Mouse (Mus musculus): ENCODE measurements around the gene Atmin. TPM values are rescaled to one million over a fixed set of nuclear protein-coding genes. Genes with fewer than 3 reads are reported as not detected.

The Atmin gene
- polyA plus RNA-seq, 1 experiment from 2014 or later, result 13.0 TPM

DNA sequence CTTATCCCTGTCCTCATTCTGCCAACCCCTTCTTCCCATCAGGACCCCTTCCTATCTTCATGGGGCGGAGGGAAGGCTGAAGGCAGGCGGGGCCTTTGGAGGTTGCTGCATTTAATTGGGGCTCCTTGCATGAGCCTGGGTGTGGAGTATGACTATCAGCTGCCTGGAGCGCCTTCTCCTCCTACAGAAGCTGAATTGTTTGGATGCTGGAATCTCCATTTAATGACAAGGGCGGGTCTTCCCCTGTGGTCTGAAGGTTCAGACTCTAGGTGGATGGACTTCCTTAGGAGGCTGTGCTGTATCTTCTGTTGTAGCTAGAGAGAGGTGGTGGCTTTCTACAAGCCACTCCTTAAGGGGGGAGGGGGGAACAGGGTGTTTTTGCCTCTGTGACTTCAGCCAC, 8.2 kb upstream of the Atmin start:
- Histone ChIP-seq H3K27ac (no peak overlapping the region), H3K27me3 (no peaks in the 10 kb centered on the region), H3K9me3 (no peaks in the 10 kb centered on the region), H3K4me1 (no peaks in the 10 kb centered on the region), H3K9ac (no peak overlapping the region), H3K4me3 (no peak overlapping the region), H3K4me2 (no peak overlapping the region), H3K36me3 (peaks cover 73% of the 10 kb centered on the region)
- no peak for ATAC-seq (ENCODE audit: borderline replicate concordance, extremely low read depth, low FRiP score, low TSS enrichment)
- 92% methylated on average over 4 of the region's 4 CpGs for WGBS

DNA sequence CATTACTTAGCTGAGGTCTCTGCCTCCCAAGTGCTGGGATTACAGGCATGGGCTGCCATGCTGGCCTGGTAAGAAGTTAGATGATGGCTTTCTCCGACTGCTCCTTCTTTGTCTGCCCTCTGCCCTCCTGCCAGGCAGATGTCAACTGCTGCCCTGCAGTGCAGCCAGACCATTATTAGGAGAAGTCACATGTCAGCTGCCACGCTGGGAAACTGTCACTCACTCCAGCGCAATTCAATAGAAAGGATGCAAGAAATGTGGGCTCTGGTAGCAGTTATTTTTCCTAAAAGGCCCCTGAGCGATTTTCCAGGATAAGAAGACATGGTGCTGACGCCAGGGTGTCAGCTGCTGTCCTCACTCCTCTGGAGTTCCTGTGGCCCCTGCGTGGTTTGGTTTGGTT, 7.7 kb upstream of the Atmin start:
- no peaks in the 10 kb centered on the region for H3K9me3 ChIP-seq
- no peak overlapping the region for H3K27ac ChIP-seq
- WGBS, result 80% methylated on average over 6 of the region's 6 CpGs
- no peak overlapping the region for H3K4me3 ChIP-seq
- no peak overlapping the region for H3K4me2 ChIP-seq
- no peak for ATAC-seq (ENCODE audit: borderline replicate concordance, extremely low read depth, low FRiP score, low TSS enrichment)
- H3K4me1 ChIP-seq, result no peaks in the 10 kb centered on the region
- H3K36me3 ChIP-seq, result peaks cover 72% of the 10 kb centered on the region
- H3K9ac ChIP-seq, result no peak overlapping the region
- no peaks in the 10 kb centered on the region for H3K27me3 ChIP-seq

DNA sequence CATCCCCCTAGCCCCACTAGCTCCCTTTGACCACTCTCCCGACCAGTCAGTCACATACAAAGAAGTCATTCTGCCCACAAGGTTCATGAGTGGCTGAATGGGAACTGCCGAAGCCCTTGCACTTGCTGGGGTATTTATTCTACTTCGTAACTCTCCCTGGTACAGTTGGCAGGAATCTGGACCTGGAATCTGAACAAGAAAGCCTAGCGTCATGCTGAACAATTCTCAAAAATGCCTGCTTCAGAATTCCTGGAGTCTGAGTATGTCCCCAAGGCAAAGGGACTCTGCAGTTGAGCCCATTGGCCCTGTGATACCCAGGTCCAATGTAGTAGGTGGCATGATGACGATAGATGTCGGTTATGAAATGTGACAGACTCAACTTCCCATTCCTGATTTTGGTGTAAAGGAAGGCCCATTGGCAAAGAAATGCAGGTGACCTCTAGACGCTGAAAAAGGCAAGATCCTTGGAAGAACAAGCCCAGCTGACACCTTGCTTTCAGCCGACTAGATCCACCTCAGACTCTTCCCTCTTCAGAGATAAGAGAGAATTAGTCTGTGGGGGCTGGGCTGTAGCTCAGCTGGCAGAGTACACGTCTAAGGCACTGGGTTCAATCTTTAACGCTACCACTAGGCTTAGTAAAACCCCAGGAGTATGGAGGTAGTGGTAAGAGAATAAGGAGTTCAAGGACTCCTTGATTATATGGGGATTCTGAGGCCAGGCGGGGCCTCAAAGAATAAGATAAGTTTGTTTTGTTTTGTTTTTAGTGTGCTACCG, 722 bp upstream of the Atmin start:
- peak overlapping the region; percentile 95 for H3K4me2 ChIP-seq
- 59% methylated on average over 12 of the region's 12 CpGs for WGBS
- H3K36me3 ChIP-seq, result peaks cover 12% of the 10 kb centered on the region
- no peaks in the 10 kb centered on the region for H3K9me3 ChIP-seq
- peak overlapping the region; percentile 0; the same call in 1 of the 2 replicates for H3K27ac ChIP-seq
- no peak overlapping the region for H3K9ac ChIP-seq
- H3K4me1 ChIP-seq, result peaks cover 36% of the 10 kb centered on the region
- H3K4me3 ChIP-seq, result no peak overlapping the region
- ATAC-seq (ENCODE audit: borderline replicate concordance, extremely low read depth, low FRiP score, low TSS enrichment), result no peak
- no peaks in the 10 kb centered on the region for H3K27me3 ChIP-seq

DNA sequence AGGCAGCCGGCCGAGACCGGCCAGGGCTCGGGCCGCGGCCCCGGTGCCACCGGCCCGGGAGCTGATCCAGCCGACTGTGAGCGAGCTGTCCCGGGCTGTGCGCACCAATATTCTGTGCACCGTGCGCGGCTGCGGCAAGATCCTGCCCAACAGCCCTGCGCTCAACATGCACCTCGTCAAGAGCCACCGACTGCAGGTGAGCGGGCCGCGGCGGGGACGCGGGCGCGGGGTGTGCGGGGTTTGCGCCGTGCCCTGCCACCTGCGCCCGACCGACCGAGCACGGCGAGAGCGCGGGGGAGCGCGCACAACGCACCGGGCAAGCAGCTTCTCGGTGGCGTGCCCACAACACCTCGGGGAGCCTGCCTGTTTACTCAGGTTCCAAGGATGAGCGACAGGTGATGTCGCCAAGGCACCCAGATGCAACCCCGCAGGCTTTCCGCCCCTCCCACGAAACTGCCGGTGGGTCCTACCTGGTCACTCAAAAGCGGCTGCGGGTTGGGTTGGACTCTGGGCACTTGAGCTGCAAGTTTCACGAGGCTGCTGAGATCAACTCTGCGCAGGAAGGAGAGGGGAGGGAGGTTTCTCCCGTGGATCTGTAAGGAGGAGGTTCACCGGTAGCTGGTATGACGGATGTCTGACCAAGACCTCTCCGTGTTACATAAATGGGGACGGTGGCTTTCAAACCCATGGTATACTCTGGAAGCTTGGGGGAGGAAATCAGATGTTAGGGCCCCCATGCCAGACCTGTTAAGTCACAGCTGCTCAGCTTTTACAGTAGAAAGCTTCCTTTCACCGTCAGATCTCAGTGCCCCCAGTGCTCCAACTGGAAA, 577 bp downstream of the Atmin start:
- Histone ChIP-seq H3K4me3 (peak overlapping the region; percentile 90), H3K4me2 (peak overlapping the region; percentile 95), H3K4me1 (peaks cover 41% of the 10 kb centered on the region), H3K36me3 (peaks cover 4% of the 10 kb centered on the region; the same call in 1 of the 2 replicates), H3K27ac (peak overlapping the region; percentile 56), H3K27me3 (no peaks in the 10 kb centered on the region), H3K9me3 (no peaks in the 10 kb centered on the region), H3K9ac (peak overlapping the region; percentile 79)
- ATAC-seq (ENCODE audit: borderline replicate concordance, extremely low read depth, low FRiP score, low TSS enrichment), result peak; percentile 50
- under 1% methylated on average over 62 of the region's 62 CpGs for WGBS

DNA sequence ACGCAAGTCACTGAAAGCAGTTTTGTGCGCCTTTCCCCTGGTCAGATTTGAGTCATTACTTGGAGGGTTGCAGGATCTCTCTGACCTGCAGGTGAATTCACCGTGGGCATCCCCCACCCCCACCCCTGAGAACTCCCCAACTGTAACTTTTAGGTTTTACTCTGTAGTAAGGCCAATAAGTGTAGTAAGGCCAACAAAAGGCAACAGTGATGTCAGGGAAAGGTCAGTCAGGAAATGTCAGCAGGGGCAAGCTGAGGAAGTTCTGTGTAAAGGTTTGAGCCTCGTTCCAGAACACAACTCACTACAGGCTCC, 1.1 kb downstream of the Atmin start:
- ATAC-seq (ENCODE audit: borderline replicate concordance, extremely low read depth, low FRiP score, low TSS enrichment), result no peak
- Histone ChIP-seq H3K27ac (no peak overlapping the region), H3K4me1 (peaks cover 41% of the 10 kb centered on the region), H3K27me3 (no peaks in the 10 kb centered on the region), H3K9me3 (no peaks in the 10 kb centered on the region), H3K9ac (peak overlapping the region; percentile 79; the same call in 1 of the 2 replicates), H3K36me3 (peaks cover 4% of the 10 kb centered on the region; the same call in 1 of the 2 replicates), H3K4me2 (peak overlapping the region; percentile 95), H3K4me3 (peak overlapping the region; percentile 90)
- 13% methylated on average over 4 of the region's 4 CpGs for WGBS

DNA sequence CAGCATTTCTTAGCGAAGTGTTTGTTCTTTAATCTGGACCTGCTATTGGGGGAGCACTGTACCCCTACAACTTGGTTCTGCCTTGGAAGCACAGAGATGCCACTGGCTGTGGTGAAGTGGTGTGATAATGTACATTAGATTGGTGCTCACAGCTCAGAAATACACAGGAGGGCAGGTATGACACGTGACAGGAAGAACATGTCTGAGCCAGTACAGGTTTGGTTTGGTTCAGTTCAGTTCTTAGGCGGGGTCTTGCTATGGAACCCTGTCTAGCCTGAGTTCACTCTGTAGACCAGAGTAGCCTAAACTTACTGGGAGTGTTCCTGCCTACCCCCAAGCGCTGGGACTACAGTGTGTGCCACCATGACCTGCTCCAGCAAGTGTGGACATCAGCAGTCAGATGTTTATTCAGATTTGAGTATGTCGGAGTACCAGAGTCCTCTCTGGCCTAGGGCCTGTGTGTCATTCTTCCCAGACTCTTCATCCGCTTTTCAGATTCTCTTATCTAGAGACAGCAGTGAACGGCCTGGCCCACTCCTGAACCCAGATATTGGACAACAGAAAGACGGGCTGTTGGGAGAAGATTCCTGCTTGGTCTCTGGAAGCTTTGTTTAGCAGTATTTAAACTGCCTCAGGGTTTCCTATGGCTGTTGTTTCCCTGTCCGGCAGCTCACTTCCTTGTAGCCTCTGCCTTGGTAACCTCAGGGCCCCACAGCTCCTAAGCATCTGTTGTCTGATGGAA, 2.1 kb downstream of the Atmin start:
- Histone ChIP-seq H3K4me3 (no peak overlapping the region), H3K4me2 (peak overlapping the region; percentile 95), H3K9ac (no peak overlapping the region), H3K9me3 (no peaks in the 10 kb centered on the region), H3K4me1 (peaks cover 44% of the 10 kb centered on the region), H3K27me3 (no peaks in the 10 kb centered on the region), H3K36me3 (peaks cover 4% of the 10 kb centered on the region; the same call in 1 of the 2 replicates), H3K27ac (no peak overlapping the region)
- no peak for ATAC-seq (ENCODE audit: borderline replicate concordance, extremely low read depth, low FRiP score, low TSS enrichment)
- 68% methylated on average over 9 of the region's 9 CpGs for WGBS

DNA sequence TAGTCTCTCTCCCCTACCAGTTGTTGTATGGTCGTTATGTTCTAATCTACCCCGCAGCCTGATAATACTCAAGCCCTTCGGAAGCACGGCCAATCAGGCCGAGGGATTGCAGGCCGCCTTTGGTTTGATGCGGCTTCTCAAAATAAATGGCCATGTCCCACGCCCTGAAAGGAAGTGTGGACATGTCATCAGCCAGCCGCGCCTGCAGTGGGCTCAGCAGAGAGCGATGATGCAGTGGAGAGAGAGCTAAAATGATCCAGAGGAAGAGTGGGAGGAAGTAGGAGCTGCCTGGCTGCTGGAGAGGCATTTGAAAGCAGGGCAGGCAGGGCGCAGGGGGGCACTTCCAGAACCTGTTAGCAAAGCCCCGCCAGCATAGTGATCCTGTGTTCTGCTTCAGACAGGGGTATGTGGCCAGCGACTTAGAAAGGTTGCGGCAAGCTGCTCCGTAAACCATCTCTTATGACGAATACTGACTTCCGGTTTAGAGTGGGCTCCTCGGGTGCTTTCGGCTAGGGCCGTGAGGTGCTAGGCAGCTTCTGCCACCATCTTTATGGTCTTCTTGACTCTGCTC, 3.2 kb downstream of the Atmin start:
- 65% methylated on average over 21 of the region's 21 CpGs for WGBS
- no peaks in the 10 kb centered on the region for H3K27me3 ChIP-seq
- peaks cover 51% of the 10 kb centered on the region for H3K4me1 ChIP-seq
- H3K9ac ChIP-seq, result no peak overlapping the region
- H3K4me2 ChIP-seq, result peak overlapping the region; percentile 11
- ATAC-seq (ENCODE audit: borderline replicate concordance, extremely low read depth, low FRiP score, low TSS enrichment), result no peak
- H3K27ac ChIP-seq, result peak overlapping the region; percentile 4; the same call in 1 of the 2 replicates
- H3K9me3 ChIP-seq, result no peaks in the 10 kb centered on the region
- no peak overlapping the region for H3K4me3 ChIP-seq
- H3K36me3 ChIP-seq, result no peaks in the 10 kb centered on the region

DNA sequence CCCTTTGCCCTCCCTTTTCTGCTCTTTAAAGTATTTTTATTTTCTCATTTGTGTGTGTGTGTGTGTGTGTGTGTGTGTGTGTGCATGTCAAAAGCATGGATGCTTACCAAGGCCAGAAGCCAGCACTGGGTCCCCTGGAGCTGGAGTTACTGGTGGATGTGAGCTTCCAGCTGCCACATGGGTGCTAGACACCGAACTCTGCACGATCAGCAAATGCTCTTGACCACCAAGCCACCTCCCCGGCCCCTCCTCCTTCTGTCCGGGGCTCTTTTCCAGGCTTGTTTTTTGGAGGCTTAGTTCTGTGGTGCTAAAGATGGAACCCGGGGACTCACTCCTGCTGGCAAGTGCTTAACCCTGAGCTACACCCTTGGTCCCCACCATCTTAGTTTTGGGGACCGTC, 3.7 kb downstream of the Atmin start:
- Histone ChIP-seq H3K27me3 (no peaks in the 10 kb centered on the region), H3K27ac (peak overlapping the region; percentile 4; the same call in 1 of the 2 replicates), H3K9me3 (no peaks in the 10 kb centered on the region), H3K4me3 (no peak overlapping the region), H3K4me2 (peak overlapping the region; percentile 11; the same call in 1 of the 2 replicates), H3K36me3 (no peaks in the 10 kb centered on the region), H3K4me1 (peaks cover 55% of the 10 kb centered on the region), H3K9ac (no peak overlapping the region)
- ATAC-seq (ENCODE audit: borderline replicate concordance, extremely low read depth, low FRiP score, low TSS enrichment), result no peak
- 68% methylated on average over 6 of the region's 6 CpGs for WGBS

DNA sequence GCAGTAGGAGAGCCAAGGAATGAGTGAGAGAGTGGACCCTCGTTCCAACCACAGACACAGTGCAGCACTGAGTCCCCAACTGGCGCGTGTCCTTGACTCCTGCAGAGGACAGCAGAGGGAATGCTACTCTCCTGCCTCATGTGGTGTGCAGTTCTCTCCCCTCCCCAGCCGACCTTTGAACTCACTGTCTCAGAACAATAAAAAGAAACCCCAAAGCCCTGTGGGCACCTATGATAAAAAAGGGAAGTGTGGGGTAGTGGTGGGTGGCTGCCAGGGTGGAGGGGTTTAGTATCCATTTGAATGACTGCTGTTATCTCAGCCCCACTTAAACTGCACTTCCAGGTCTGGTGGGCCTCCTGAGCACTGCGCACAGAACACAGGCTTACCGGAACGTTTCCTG, 4.4 kb downstream of the Atmin start:
- Histone ChIP-seq H3K27me3 (no peaks in the 10 kb centered on the region), H3K27ac (peak overlapping the region; percentile 52), H3K36me3 (no peaks in the 10 kb centered on the region), H3K9me3 (no peaks in the 10 kb centered on the region), H3K4me3 (no peak overlapping the region), H3K9ac (no peak overlapping the region), H3K4me1 (peaks cover 56% of the 10 kb centered on the region), H3K4me2 (no peak overlapping the region)
- no peak for ATAC-seq (ENCODE audit: borderline replicate concordance, extremely low read depth, low FRiP score, low TSS enrichment)
- 74% methylated on average over 7 of the region's 7 CpGs for WGBS

DNA sequence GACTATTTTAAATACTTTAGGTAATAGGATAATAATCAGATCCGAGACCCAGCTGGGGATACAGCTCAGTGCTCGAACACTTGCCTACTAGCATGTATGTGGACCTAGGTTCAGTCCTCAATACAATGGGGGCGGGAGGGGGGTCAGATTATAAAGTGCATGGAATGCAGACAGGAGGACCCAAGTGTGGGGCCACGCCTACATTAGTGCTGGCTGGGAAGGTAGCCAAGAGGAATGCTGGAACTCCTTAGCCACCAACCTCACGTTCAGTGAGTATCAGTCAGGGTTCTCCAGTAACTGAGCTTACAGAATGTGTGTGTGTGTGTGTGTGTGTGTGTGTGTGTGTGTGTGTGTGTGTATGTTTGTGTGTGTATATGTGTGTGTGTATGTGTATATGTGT, 8.2 kb downstream of the Atmin start:
- peaks cover 25% of the 10 kb centered on the region for H3K4me1 ChIP-seq
- H3K9me3 ChIP-seq, result no peaks in the 10 kb centered on the region
- H3K4me3 ChIP-seq, result no peak overlapping the region
- peak; percentile 79 for ATAC-seq (ENCODE audit: borderline replicate concordance, extremely low read depth, low FRiP score, low TSS enrichment)
- peaks cover 27% of the 10 kb centered on the region for H3K36me3 ChIP-seq
- 29% methylated on average over 5 of the region's 5 CpGs for WGBS
- H3K27ac ChIP-seq, result peak overlapping the region; percentile 83
- no peak overlapping the region for H3K4me2 ChIP-seq
- H3K27me3 ChIP-seq, result no peaks in the 10 kb centered on the region
- no peak overlapping the region for H3K9ac ChIP-seq

DNA sequence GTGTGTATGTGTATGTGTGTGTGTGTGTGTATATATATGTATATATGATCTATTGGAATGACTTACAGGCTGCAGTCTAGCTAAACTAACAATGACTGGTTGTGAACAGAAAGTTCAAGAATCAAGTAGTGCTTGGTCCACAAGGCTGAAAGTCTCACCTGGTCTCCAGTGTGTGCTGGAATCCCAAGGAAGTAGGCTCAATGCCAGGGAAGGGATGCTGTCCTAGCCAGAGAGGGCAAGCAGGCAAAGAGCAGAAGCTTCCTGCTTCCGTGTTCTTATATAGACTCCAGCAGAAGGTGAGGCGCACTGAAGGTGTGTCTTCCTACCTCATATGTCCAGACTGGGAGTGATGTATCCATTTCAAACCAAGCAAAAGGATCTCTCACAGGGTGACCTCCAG, 8.6 kb downstream of the Atmin start:
- Histone ChIP-seq H3K4me1 (peaks cover 25% of the 10 kb centered on the region), H3K27me3 (no peaks in the 10 kb centered on the region)
- ATAC-seq (ENCODE audit: borderline replicate concordance, extremely low read depth, low FRiP score, low TSS enrichment), result 0 out of 2 replicates have a peak, but pooled peaks have one; percentile 15

More for the DNA sequence above, 8.6 kb downstream of the Atmin start:
- H3K4me3 ChIP-seq, result no peak overlapping the region
- H3K9me3 ChIP-seq, result no peaks in the 10 kb centered on the region
- H3K27ac ChIP-seq, result peak overlapping the region; percentile 83
- peaks cover 31% of the 10 kb centered on the region for H3K36me3 ChIP-seq
- H3K9ac ChIP-seq, result no peak overlapping the region
- WGBS, result 72% methylated on average over 2 of the region's 2 CpGs
- no peak overlapping the region for H3K4me2 ChIP-seq

Measured in lung, embryonic 15.5 days (tissue).